Mouse (Mus musculus) kidney, postnatal 4 days (tissue): ENCODE results near the gene Btg3.

Source experiments
- DNase-seq, 2 experiments: peaks; one replicate each; pipeline ENCODE4 v3.0.0; 2021; ENCODE audit warnings: mixed read lengths in 2 of 2

Gene Btg3

DNA sequence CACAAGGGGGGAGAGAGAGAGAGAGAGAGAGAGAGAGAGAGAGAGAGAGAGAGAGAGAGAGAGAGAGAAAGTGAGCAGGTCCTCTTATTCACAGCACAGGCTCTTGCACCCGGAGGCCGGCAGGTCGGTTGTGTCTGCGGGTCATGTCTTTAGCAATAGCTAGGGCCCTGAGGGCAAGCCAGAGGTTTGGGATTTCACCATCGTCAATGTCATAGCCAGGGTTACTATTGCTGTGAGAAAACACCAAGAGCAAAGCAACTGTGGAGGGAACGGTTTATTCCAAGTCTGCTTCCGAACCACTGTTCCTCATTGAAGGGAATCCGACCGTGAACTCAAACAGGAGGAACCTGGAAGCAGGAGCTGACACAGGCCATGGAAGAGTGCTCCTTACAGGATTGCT, 80.9 kb downstream of the Btg3 start:
- DNase-seq = no peak

DNA sequence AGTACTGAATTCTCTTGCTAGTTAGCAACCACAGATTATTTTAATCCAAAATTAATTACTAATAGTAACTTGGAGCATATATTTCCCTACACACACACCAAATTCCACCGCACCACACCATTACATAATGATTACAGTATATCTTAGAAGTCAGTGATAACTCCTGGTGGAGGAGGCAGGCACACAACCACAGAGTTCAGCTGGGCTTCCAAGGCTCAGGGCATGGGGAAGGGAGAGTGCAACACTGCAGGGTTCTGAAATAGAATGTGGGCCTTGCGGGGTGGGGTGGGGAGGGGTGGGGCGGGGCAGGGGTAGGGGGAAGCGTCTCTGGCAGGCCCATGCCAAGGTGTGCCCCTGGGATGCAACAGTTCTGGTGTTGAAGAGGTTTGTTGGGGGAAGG, 81.4 kb downstream of the Btg3 start:
- no peak for DNase-seq

- no peak for DNase-seq
Observed at GRCm38 (mm10) chr16:78294606-78295275, 82.3 kb downstream of the Btg3 start.

DNA sequence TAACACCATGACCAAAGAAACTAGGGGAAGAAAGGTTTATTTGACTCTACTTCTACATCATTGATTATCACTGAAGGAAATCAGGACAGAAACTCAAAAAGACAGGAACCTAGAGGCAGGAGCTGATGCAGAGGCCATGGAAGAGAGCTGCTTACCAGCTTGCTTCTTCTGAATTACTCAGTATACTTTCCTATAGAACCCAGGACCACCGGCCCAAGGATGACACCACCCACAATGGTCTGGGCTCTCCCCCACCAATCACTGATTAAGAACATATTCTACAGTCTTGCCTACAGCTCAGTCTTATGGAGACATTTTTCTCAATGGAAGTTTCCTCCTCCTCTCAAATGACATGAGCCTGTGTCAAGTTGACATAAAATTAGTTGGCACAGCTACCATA, 82.9 kb downstream of the Btg3 start:
- DNase-seq = no peak

DNA sequence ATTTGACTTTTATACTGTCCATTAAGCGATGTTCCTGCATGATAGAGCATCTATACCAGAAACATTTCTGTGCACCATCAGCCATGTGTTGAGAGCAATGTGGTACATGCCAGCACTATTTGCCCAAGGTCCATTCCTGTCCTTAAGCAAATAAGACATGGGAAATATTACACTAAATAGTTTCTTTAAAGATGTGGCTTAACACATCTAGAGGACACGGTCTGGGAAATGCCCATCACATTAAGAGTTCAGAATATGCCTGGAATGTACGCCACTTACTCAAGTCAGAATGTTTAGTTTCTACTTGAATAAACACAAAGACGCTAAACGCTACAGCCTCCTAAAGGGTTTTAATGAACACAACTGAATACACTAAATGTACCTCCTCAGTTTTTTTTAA, 93.8 kb downstream of the Btg3 start:
- DNase-seq = no peak
